Mouse (Mus musculus): ENCODE results near the gene Lnpk.

The Lnpk gene

GRCm38 (mm10) chr2:74490186-74490585 is 89.0 kb downstream of the Lnpk start:
- no peak for DNase-seq (ENCODE audit: low spot score)

- DNase-seq (ENCODE audit: low spot score) = no peak
Measured at GRCm38 (mm10) chr2:74488443-74488842, 90.8 kb downstream of the Lnpk start.

GRCm38 (mm10) chr2:74482651-74483050 is 96.6 kb downstream of the Lnpk start:
- DNase-seq (ENCODE audit: low spot score) = no peak

- no peak for DNase-seq (ENCODE audit: low spot score)
Measured at GRCm38 (mm10) chr2:74482086-74482485, 97.1 kb downstream of the Lnpk start.

Data from spleen, adult 12 weeks (tissue).